Mouse (Mus musculus) stomach, postnatal 0 days (tissue): ENCODE measurements at regions not wholly inside any gene's neighbourhood (a gene's known extent, or its start where the extent isn't known, plus 50 kb on each side); places are given as distances from the start of the nearest gene placed in this dataset.

Experiments used
- CTCF ChIP-seq: IDR thresholded peaks from 2 replicates; pipeline ENCODE4 v1.5.1; 2016; ENCODE audit warnings: antibody characterized with exemption, low read depth, mild to moderate bottlenecking, moderate library complexity
- EP300 ChIP-seq: optimal IDR thresholded peaks from 2 replicates; pipeline ENCODE3; 2016; ENCODE audit warnings: antibody characterized with exemption

DNA sequence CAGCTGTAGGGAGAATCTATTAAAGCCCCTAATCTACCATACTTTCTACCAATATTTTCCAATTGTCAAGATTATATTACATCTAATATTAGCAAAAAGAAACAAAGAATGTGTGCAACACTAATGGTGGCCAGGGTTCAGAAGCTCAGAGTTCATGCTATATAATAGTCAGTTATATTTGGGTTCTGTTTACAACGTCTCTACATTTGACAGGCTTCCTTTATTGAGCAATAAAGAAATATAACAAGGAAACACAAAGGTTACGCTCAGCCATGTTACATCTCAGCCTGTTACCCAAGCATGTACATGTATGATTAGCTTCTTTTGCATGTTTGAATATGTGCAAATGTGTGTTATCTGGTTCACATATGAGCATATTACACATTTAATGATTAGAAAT is 247.7 kb upstream of the Speer4f2 start:
- TF ChIP-seq CTCF (no peak), EP300 (no peak)
